Mouse (Mus musculus) lung, adult 2 months (tissue): Measurements from ENCODE around the gene Cuedc1. TPM values are rescaled to one million over a fixed set of nuclear protein-coding genes. Genes with fewer than 3 reads are reported as not detected.
A peak's percentile ranks its signal among the peaks of the same experiment; 100 is the strongest.

Source experiments
- DNase-seq: peaks from one replicate; pipeline ENCODE4 v3.0.0; 2022
- H3K4me1 ChIP-seq: fragments of 200-500 bp; 2 replicates; pipeline ENCODE4 v1.6.1; 2011; ENCODE audit warnings: low read length; ENCODE audit not compliant: control insufficient read depth, insufficient read depth
- H3K4me3 ChIP-seq: fragments of 200-500 bp; replicated peaks from 2 replicates; pipeline ENCODE3; 2011; ENCODE audit warnings: low read depth, mild to moderate bottlenecking, control low read depth, low read length; ENCODE audit errors: extremely low read depth
- CTCF ChIP-seq: fragments of 200-500 bp; IDR thresholded peaks from 2 replicates; pipeline ENCODE4 v1.5.1; 2011; ENCODE audit warnings: mild to moderate bottlenecking, low read length, control low read depth; ENCODE audit not compliant: insufficient read depth
- POLR2A ChIP-seq: fragments of 200-500 bp; IDR thresholded peaks from 2 replicates; pipeline ENCODE4 v1.6.1; 2011; ENCODE audit warnings: low read depth, mild to moderate bottlenecking, control low read depth, low read length, borderline replicate concordance; ENCODE audit errors: extremely low read depth
- WGBS: fragments of 180-500 bp; shearing (Covaris S2); methylation state at CpG from one replicate; pipeline ENCODE4 v1.1.7; 2018; 5-methylcytosine and 5-hydroxymethylcytosine counted together
- polyA plus RNA-seq: library from polyadenylated mRNA; depleted of rRNA; stranded (reverse); fragments of >200 nt; gene quantifications from 2 replicates; pipeline ENCODE4 v1.2.3, GENCODE M21; 2012

The Cuedc1 gene
- polyA plus RNA-seq, 1 experiment = 42.9 TPM

DNA sequence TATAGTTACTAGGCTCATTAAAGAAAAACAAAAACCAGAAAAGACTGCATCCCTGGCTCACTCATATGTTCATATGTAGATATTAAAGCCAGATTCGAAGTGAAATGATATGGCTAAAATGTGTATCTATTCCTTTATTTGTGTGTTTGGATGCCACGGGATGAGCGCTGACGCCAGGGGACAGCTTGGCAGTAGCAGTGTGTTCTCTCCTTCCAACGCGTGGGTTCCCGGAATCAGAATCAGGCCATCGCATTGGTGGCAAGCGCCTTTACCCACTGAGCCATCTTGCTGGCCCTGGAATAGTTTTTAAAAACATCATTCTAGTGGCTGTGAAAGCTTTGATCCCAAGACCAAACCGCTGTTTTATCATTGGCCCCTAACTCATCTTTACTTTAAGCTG lies 32.1 kb downstream of the Cuedc1 start:
- WGBS = 97% methylated on average over 10 of the region's 10 CpGs
- no peak for DNase-seq
- TF ChIP-seq POLR2A (no peak), CTCF (no peak)
- Histone ChIP-seq H3K4me3 (no peak overlapping the region), H3K4me1 (peaks cover 14% of the 10 kb centered on the region)

GRCm38 (mm10) chr11:88131847-88132246 lies 34.0 kb downstream of the Cuedc1 start:
- DNase-seq = peak; percentile 57
- peak overlapping the region; percentile 0 for H3K4me3 ChIP-seq
- 12% methylated on average over 8 of the region's 8 CpGs for WGBS
- H3K4me1 ChIP-seq = peaks cover 14% of the 10 kb centered on the region
- no peak for TF ChIP-seq CTCF
- TF ChIP-seq POLR2A = no peak

DNA sequence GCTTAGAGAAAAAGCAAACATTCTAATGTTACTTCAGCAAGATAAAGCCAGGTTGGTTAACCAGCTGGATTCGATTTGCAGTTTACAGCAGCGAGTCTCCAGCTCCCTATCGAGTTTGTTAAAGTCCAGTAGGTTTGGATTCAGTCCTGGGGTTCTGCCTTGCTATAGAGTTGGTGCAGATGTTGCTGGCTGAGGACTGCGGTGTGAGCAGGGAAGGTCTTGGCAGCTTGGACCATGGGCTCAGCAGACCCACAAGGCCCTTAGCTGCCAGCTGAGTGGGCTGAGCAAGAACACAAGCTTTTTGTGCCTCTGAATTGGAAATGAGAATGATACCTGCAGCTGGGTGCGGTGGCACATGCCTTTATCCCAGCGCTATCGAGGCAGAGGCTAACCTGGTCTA lies 37.4 kb downstream of the Cuedc1 start:
- Histone ChIP-seq H3K4me3 (no peak overlapping the region), H3K4me1 (peaks cover 32% of the 10 kb centered on the region)
- no peak for TF ChIP-seq POLR2A
- TF ChIP-seq CTCF = no peak
- DNase-seq = no peak
- WGBS = 70% methylated on average over 7 of the region's 7 CpGs

DNA sequence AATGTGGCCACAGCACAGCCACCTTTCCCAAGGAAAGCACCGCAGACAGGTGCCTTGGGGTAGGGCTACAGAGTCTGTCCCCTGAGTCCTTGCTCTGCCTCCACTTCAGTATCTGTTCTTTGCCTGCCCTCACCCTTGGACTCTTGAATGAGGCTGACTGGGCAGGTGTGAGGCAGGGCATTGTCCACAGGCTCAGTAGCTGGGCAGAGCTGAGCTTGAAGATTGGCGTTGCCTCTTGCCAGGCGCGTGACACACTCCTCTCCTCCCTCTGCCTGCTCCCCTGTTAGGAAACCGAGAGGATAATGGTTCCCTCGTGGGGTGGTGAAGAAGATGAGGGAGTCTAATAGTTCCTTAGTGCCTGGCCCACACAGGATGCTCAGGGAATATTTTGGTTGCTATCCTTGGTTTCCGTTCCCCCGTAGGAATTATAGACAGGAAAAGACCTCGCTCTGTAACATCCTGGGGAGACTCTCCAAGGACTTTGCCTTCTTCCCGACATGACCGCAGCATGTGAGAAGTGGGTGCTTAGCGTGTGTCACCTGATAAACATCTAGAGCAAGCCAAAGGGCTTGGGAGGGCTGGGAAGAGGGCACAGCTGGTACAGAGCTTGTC lies 40.1 kb downstream of the Cuedc1 start:
- H3K4me3 ChIP-seq = no peak overlapping the region
- DNase-seq = no peak
- no peak for TF ChIP-seq CTCF
- no peak for TF ChIP-seq POLR2A
- 52% methylated on average over 12 of the region's 12 CpGs for WGBS
- H3K4me1 ChIP-seq = peaks cover 32% of the 10 kb centered on the region

DNA sequence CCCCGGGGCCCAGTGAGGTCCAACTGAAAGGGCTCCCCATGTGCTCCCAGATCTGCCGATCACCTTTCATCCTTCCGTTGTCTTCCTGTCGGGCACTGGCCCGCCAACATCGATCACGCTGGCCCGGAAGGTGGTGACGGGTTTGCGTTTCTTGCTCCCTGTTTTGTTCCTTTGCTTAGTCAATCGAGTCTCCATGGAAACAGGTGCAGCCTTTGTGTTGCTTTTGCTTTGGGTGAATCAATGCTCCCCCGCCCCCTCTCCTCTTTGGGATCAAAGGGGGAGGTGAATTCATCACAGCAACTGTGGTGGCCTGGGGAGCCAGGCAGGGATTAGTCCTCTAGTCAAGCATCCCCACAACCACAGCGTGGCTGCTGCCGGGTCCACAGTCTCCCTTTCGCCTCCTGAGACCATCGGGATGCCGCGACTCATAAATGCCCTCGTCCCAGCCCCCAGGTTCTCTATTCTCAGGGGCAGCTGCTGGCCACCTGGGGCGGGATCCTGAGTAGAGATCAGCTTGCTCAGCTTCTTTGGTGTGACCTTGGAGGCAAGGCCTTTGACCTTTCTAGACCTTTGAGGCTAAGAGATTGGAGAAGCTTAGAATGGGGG lies 41.5 kb downstream of the Cuedc1 start:
- H3K4me1 ChIP-seq = peaks cover 28% of the 10 kb centered on the region
- TF ChIP-seq CTCF (no peak), POLR2A (no peak)
- DNase-seq = no peak
- H3K4me3 ChIP-seq = no peak overlapping the region
- WGBS = 54% methylated on average over 20 of the region's 20 CpGs

DNA sequence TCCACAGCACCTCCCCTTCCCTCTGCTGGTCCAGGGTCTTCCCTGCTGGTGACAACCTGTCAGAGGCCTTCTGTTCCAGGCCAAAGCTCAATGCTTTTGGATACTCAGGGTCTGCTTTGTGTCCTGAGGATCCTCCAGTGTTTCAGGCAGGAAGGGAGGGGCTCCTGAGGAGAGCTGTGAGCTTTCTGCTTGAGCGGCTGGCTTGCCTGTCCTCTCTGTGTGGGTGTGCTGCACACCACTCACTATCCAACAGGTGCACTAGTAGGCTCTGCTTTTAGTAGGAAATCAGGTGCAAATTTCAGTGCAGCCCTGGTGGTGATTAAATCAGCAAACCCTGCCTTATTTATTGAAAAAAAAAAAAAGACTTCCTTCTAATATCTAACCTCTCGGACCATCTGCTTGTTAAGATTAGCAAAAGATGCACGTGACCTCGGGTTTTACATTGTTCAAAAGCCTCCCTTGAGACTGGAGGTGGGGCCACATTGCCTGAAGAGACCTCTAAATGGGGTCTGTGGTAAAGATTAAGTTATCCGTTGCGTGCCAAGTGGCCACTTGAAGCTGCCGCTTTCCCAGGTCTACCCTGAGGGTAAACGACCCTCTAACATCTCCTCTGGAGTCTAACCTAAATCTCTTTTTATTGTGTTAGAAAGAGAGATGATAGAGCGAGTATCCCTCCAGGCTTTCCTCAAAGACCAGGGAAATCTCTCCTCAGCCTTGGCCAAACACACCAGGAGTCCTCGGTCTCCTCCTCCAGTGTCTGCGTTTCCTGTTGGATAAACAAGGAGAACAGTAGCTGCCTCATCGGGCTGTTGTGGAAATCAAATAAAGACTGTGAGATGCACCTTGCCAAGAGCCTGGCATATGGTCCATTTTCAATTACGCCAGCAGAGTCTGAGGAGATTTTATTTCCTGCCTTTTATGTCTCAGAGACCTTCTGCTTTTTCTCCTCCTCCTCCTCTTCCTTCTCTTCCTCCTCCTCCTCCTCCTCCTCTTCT lies 42.5 kb downstream of the Cuedc1 start:
- WGBS = 27% methylated on average over 13 of the region's 13 CpGs
- Histone ChIP-seq H3K4me1 (peaks cover 34% of the 10 kb centered on the region), H3K4me3 (no peak overlapping the region)
- TF ChIP-seq CTCF (no peak), POLR2A (no peak)
- no peak for DNase-seq

- DNase-seq = no peak
- Histone ChIP-seq H3K4me1 (peaks cover 46% of the 10 kb centered on the region), H3K4me3 (no peak overlapping the region)
- TF ChIP-seq POLR2A = no peak
- TF ChIP-seq CTCF = no peak
- 55% methylated on average over 8 of the region's 8 CpGs for WGBS
Measured at GRCm38 (mm10) chr11:88142362-88142761, 44.5 kb downstream of the Cuedc1 start.

GRCm38 (mm10) chr11:88144100-88144499 lies 46.2 kb downstream of the Cuedc1 start:
- 71% methylated on average over 4 of the region's 4 CpGs for WGBS
- Histone ChIP-seq H3K4me1 (peaks cover 49% of the 10 kb centered on the region), H3K4me3 (no peak overlapping the region)
- TF ChIP-seq CTCF (no peak), POLR2A (no peak)
- no peak for DNase-seq

DNA sequence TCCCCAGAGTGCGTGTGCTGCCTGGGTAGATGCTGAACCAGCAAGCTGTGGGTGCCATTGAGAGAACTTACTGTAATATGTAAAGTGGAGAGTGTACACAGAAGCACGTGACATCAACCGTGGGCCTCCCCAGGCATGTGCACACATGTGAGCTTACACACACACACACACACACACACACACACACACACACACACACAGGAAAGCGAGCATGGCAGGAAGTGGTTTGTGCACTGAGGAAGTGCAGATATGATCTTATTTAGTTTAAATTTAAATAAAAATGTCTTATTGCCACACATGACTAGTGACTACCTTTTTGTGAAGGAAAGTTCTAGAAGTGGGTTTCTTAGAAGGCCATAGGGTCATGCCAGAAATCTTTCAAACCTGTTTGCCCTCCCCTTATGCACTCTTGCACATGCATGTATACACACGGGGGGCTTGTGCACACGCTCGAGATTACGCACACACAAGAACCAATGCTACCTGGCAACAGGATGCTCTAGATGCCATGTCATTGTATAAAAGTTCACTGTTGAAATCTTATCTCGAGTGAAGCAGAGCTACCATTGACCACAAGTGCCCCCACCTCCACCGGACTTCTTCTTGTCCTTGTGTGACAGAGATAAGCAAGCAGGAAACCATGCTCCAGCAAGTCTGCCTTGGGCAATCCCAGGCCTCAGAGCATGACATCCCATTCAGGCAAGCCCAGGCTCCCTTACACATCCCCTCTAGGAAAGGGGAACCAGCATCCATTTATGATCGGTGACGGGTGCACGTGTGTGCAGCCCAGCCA lies 47.6 kb downstream of the Cuedc1 start:
- peak; percentile 22 for DNase-seq
- peaks cover 40% of the 10 kb centered on the region for H3K4me1 ChIP-seq
- no peak overlapping the region for H3K4me3 ChIP-seq
- WGBS = 41% methylated on average over 13 of the region's 13 CpGs
- no peak for TF ChIP-seq CTCF
- TF ChIP-seq POLR2A = no peak
